Mouse (Mus musculus) kidney, embryonic 14.5 days (tissue): Measurements from ENCODE around the gene Dnm2. TPM values are rescaled to one million over a fixed set of nuclear protein-coding genes. Genes with fewer than 3 reads are reported as not detected.
A peak's percentile ranks its signal among the peaks of the same experiment; 100 is the strongest.

ENCODE experiments used
- ATAC-seq: fragments of 200-750 bp; cut with Nextera tagmentation; 2 replicates; pipeline ENCODE4 v1.8.0; 2017; ENCODE audit warnings: moderate number of reproducible peaks, mild to moderate bottlenecking, moderate TSS enrichment, moderate library complexity; ENCODE audit not compliant: low FRiP score, low TSS enrichment
- H3K27ac ChIP-seq: fragments of 300-500 bp; sonication (generic); 2 replicates; pipeline ENCODE4 v1.5.1; 2014; ENCODE audit warnings: low read depth, mild to moderate bottlenecking, low read length, moderate library complexity, mixed read lengths
- H3K27me3 ChIP-seq: fragments of 300-500 bp; sonication (generic); 2 replicates; pipeline ENCODE4 v1.6.1; 2014; ENCODE audit warnings: mild to moderate bottlenecking, low read length; ENCODE audit not compliant: control insufficient read depth, insufficient read depth
- H3K36me3 ChIP-seq: fragments of 300-500 bp; sonication (generic); 2 replicates; pipeline ENCODE4 v1.6.1; 2014; ENCODE audit warnings: low read length, mixed read lengths; ENCODE audit not compliant: control insufficient read depth, insufficient read depth
- H3K4me1 ChIP-seq: fragments of 300-500 bp; sonication (generic); 2 replicates; pipeline ENCODE4 v1.6.1; 2014; ENCODE audit warnings: low read length, mixed read lengths; ENCODE audit not compliant: control insufficient read depth, insufficient read depth
- H3K4me2 ChIP-seq: fragments of 300-500 bp; sonication (generic); replicated peaks from 2 replicates; pipeline ENCODE4 v1.6.1; 2014; ENCODE audit warnings: low read depth, mild to moderate bottlenecking, low read length
- H3K4me3 ChIP-seq: fragments of 300-500 bp; sonication (generic); 2 replicates; pipeline ENCODE4 v1.5.1; 2014; ENCODE audit warnings: mild to moderate bottlenecking, low read length
- H3K9ac ChIP-seq: fragments of 300-500 bp; sonication (generic); 2 replicates; pipeline ENCODE4 v1.6.1; 2014; ENCODE audit warnings: low read depth, mild to moderate bottlenecking, low read length, moderate library complexity
- H3K9me3 ChIP-seq: fragments of 300-500 bp; sonication (generic); 2 replicates; pipeline ENCODE4 v1.6.1; 2016; ENCODE audit warnings: low read length; ENCODE audit not compliant: control insufficient read depth
- WGBS: fragments of 180-500 bp; shearing (Covaris S2); extraction: QIAGEN DNeasy Blood & Tissue Kit; methylation state at CpG from one replicate; pipeline ENCODE4 v1.1.7; 2014; 5-methylcytosine and 5-hydroxymethylcytosine counted together
- polyA plus RNA-seq: library from polyadenylated mRNA; unstranded; fragments of >200 nt; fragmentation: Nextera tagmentation; extraction: Ambion mirVana; gene quantifications from 2 replicates; pipeline ENCODE4 v1.2.1, GENCODE M21; 2014

Dnm2 gene
- polyA plus RNA-seq, 1 experiment from 2014 or later = 66.1 TPM

GRCm38 (mm10) chr9:21449710-21450109 is 25.0 kb downstream of the Dnm2 start:
- Histone ChIP-seq H3K27ac (no peak overlapping the region), H3K36me3 (peaks cover 3% of the 10 kb centered on the region; the same call in 1 of the 2 replicates), H3K9ac (no peak overlapping the region), H3K9me3 (no peaks in the 10 kb centered on the region), H3K4me3 (no peak overlapping the region), H3K4me2 (no peak overlapping the region), H3K4me1 (peaks cover 11% of the 10 kb centered on the region; the same call in 1 of the 2 replicates), H3K27me3 (no peaks in the 10 kb centered on the region)
- ATAC-seq = no peak
- 86% methylated on average over 2 of the region's 2 CpGs for WGBS

- Histone ChIP-seq H3K4me2 (no peak overlapping the region), H3K36me3 (peaks cover 2% of the 10 kb centered on the region; the same call in 1 of the 2 replicates), H3K27me3 (no peaks in the 10 kb centered on the region), H3K4me3 (no peak overlapping the region), H3K9me3 (no peaks in the 10 kb centered on the region), H3K4me1 (peaks cover 11% of the 10 kb centered on the region; the same call in 1 of the 2 replicates), H3K27ac (no peak overlapping the region), H3K9ac (no peak overlapping the region)
- WGBS = 72% methylated on average over 3 of the region's 3 CpGs
- no peak for ATAC-seq
Measured at GRCm38 (mm10) chr9:21450270-21450669, 25.6 kb downstream of the Dnm2 start.

- no peaks in the 10 kb centered on the region for H3K36me3 ChIP-seq
Measured at GRCm38 (mm10) chr9:21451391-21451790, 26.7 kb downstream of the Dnm2 start.

GRCm38 (mm10) chr9:21451870-21452269 is 27.2 kb downstream of the Dnm2 start:
- Histone ChIP-seq H3K36me3 (no peaks in the 10 kb centered on the region), H3K4me1 (peaks cover 11% of the 10 kb centered on the region; the same call in 1 of the 2 replicates), H3K27ac (no peak overlapping the region), H3K4me2 (no peak overlapping the region), H3K9ac (peak overlapping the region; percentile 8; the same call in 1 of the 2 replicates), H3K4me3 (no peak overlapping the region), H3K9me3 (no peaks in the 10 kb centered on the region), H3K27me3 (no peaks in the 10 kb centered on the region)
- WGBS = 49% methylated on average over 8 of the region's 8 CpGs
- ATAC-seq = 0 out of 2 replicates have a peak, but pooled peaks have one; percentile 14

More at GRCm38 (mm10) chr9:21451391-21451790, 26.7 kb downstream of the Dnm2 start:
- H3K4me2 ChIP-seq = no peak overlapping the region
- H3K27ac ChIP-seq = no peak overlapping the region
- 87% methylated on average over 8 of the region's 8 CpGs for WGBS
- H3K4me3 ChIP-seq = no peak overlapping the region
- no peak for ATAC-seq
- peak overlapping the region; percentile 8; the same call in 1 of the 2 replicates for H3K9ac ChIP-seq
- H3K4me1 ChIP-seq = peaks cover 11% of the 10 kb centered on the region; the same call in 1 of the 2 replicates
- no peaks in the 10 kb centered on the region for H3K9me3 ChIP-seq
- no peaks in the 10 kb centered on the region for H3K27me3 ChIP-seq

- 82% methylated on average over 7 of the region's 7 CpGs for WGBS
- Histone ChIP-seq H3K9ac (no peak overlapping the region), H3K27me3 (no peaks in the 10 kb centered on the region), H3K4me1 (peaks cover 11% of the 10 kb centered on the region; the same call in 1 of the 2 replicates), H3K27ac (no peak overlapping the region), H3K4me3 (no peak overlapping the region), H3K36me3 (no peaks in the 10 kb centered on the region), H3K4me2 (no peak overlapping the region), H3K9me3 (no peaks in the 10 kb centered on the region)
- ATAC-seq = no peak
Measured at GRCm38 (mm10) chr9:21453003-21453402, 28.3 kb downstream of the Dnm2 start.

- H3K4me2 ChIP-seq = no peak overlapping the region
- H3K9ac ChIP-seq = no peak overlapping the region
- no peak for ATAC-seq
- no peaks in the 10 kb centered on the region for H3K9me3 ChIP-seq
- no peak overlapping the region for H3K4me3 ChIP-seq
- no peaks in the 10 kb centered on the region; the same call in 1 of the 2 replicates for H3K36me3 ChIP-seq
- H3K4me1 ChIP-seq = peaks cover 11% of the 10 kb centered on the region; the same call in 1 of the 2 replicates
- no peaks in the 10 kb centered on the region for H3K27me3 ChIP-seq
- no peak overlapping the region for H3K27ac ChIP-seq
- 82% methylated on average over 2 of the region's 2 CpGs for WGBS
Measured at GRCm38 (mm10) chr9:21453459-21453858, 28.8 kb downstream of the Dnm2 start.

- Histone ChIP-seq H3K36me3 (no peaks in the 10 kb centered on the region; the same call in 1 of the 2 replicates), H3K4me2 (no peak overlapping the region), H3K9me3 (no peaks in the 10 kb centered on the region), H3K9ac (no peak overlapping the region), H3K4me3 (no peak overlapping the region), H3K27me3 (no peaks in the 10 kb centered on the region), H3K27ac (no peak overlapping the region), H3K4me1 (peaks cover 11% of the 10 kb centered on the region; the same call in 1 of the 2 replicates)
- no peak for ATAC-seq
- 77% methylated on average over 4 of the region's 4 CpGs for WGBS
Measured at GRCm38 (mm10) chr9:21454556-21454955, 29.8 kb downstream of the Dnm2 start.

GRCm38 (mm10) chr9:21455103-21455770 is 30.5 kb downstream of the Dnm2 start:
- Histone ChIP-seq H3K4me3 (no peak overlapping the region), H3K36me3 (no peaks in the 10 kb centered on the region; the same call in 1 of the 2 replicates), H3K9me3 (no peaks in the 10 kb centered on the region), H3K27ac (no peak overlapping the region), H3K4me2 (no peak overlapping the region), H3K4me1 (peaks cover 11% of the 10 kb centered on the region; the same call in 1 of the 2 replicates), H3K27me3 (no peaks in the 10 kb centered on the region), H3K9ac (no peak overlapping the region)
- WGBS = 38% methylated on average over 4 of the region's 4 CpGs
- ATAC-seq = no peak

- no peak for ATAC-seq
- Histone ChIP-seq H3K27ac (no peak overlapping the region), H3K36me3 (no peaks in the 10 kb centered on the region; the same call in 1 of the 2 replicates), H3K9me3 (no peaks in the 10 kb centered on the region), H3K4me2 (no peak overlapping the region), H3K4me1 (peaks cover 11% of the 10 kb centered on the region; the same call in 1 of the 2 replicates), H3K27me3 (no peaks in the 10 kb centered on the region), H3K9ac (no peak overlapping the region), H3K4me3 (no peak overlapping the region)
- WGBS = 85% methylated on average over 7 of the region's 7 CpGs
Measured at GRCm38 (mm10) chr9:21456246-21456929, 31.7 kb downstream of the Dnm2 start.
